Mouse (Mus musculus) cortical plate, adult 2 months (tissue): ENCODE measurements around the gene Ccl20.

Experiments
- CTCF ChIP-seq: fragments of 200-500 bp; IDR thresholded peaks from 2 replicates; pipeline ENCODE4 v1.5.1; 2011; ENCODE audit warnings: mild to moderate bottlenecking, control low read depth, low read length; ENCODE audit not compliant: insufficient read depth; ENCODE audit errors: extremely low read depth
- POLR2A ChIP-seq: fragments of 200-500 bp; IDR thresholded peaks from 2 replicates; pipeline ENCODE4 v1.6.1; 2011; ENCODE audit warnings: mild to moderate bottlenecking, low read length, control low read depth; ENCODE audit not compliant: insufficient read depth; ENCODE audit errors: extremely low read depth

DNA sequence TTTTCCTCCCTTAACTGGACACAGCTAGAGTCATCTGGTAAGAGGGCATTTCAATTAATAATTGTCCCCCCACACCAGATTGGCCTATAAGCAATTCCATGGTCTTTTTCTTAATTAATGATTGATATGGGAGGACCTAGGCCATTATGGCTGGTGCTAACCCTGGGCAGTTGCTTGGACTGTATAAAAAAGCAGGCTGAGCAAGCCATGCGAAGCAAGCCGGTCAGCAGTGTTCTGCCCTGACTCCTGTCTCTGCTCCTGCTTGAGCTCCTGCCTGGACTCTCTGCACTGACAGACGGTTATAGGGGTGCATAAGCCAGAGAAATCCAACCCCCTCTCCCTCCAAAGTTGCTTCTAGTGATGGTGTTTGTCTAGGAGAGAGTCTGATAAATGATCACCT, 45.1 kb downstream of the Ccl20 start:
- TF ChIP-seq CTCF = no peak
- no peak for TF ChIP-seq POLR2A
